Mouse (Mus musculus) E14TG2a.4 (cell line): ENCODE data around the gene Abca4.

Experiments used
- H3K27me3 ChIP-seq: 2 replicates; pipeline ENCODE4 v1.6.1; 2014; ENCODE audit warnings: low read length, control low read depth; ENCODE audit not compliant: insufficient read depth
- H3K36me3 ChIP-seq: 2 replicates; pipeline ENCODE4 v1.6.1; 2014; ENCODE audit warnings: low read length, control low read depth; ENCODE audit not compliant: insufficient read depth
- H3K4me1 ChIP-seq: replicated peaks from 2 replicates; pipeline ENCODE4 v1.6.1; 2014; ENCODE audit warnings: low read depth, low read length, control low read depth
- H3K4me3 ChIP-seq: replicated peaks from 2 replicates; pipeline ENCODE4 v1.5.1; 2014; ENCODE audit warnings: mild to moderate bottlenecking, low read length
- H3K9me3 ChIP-seq: 2 replicates; pipeline ENCODE4 v1.6.1; 2014; ENCODE audit warnings: low read length, control low read depth
- CTCF ChIP-seq: conservative IDR thresholded peaks from 2 replicates; pipeline ENCODE4 v1.5.1; 2014; ENCODE audit warnings: low read length
- NANOG ChIP-seq: IDR thresholded peaks from 2 replicates; pipeline ENCODE4 v1.6.1; 2014; ENCODE audit warnings: borderline replicate concordance, low read length, mixed read lengths
- POU5F1 ChIP-seq: IDR thresholded peaks from 2 replicates; pipeline ENCODE4 v1.6.1; 2014; ENCODE audit warnings: low read length, borderline replicate concordance

The Abca4 gene

DNA sequence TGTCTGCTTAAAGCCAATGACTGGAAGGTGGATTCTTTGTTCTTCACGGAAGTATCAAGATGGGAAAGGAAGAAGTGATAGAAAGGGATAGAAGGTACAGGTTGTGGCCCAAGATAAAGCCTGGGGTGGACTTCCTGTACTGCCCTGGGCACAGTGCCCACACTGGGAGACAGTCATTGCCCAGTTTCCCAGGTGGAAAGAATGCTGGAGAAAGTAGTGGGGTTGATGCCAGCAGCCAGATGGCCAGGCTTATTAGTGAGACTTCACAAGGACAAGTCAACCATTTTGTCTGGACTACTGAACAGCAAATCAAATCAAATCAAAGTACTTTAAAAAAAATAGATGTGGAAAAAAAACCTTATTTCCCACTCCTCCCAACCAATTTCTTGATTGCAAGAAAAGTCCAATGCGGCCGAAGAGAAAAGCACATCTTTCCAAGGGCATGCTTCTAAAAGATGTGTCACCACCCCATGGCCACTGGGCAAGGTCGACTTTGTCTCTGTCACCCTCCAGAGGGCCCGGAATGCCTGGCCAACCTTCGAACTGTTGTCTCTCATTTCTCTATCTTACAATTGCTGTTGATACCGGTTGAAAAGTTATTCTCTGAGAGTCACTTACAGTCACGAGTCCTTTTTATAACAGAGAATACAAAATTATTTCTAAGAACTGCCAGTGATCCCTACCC is 132.6 kb downstream of the Abca4 start:
- H3K27me3 ChIP-seq = no peaks in the 10 kb centered on the region
- no peak overlapping the region for H3K4me3 ChIP-seq
- no peak for TF ChIP-seq CTCF
- no peak for TF ChIP-seq NANOG
- TF ChIP-seq POU5F1 = no peak
- no peaks in the 10 kb centered on the region for H3K4me1 ChIP-seq
- no peaks in the 10 kb centered on the region for H3K36me3 ChIP-seq
- no peaks in the 10 kb centered on the region for H3K9me3 ChIP-seq

DNA sequence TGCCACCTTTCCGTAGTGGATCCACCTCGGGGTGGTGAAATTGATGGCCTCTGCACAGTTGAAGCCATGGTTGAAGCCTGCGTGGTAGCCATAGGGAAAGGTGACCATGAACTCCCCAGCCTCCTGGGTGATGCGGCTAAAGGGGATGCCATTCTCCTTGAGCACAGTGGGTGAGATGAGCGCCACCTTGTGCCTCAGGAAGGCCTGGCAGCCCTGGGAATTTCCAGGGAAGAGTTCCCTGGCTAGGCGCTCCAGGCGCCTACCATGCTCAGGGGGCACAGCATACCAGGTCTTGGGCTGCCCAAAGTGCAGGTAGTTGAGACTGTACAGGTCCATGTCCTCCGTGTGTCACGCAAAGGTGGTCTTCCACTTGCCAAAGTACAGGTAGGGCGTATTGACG is 139.9 kb downstream of the Abca4 start:
- peaks cover 12% of the 10 kb centered on the region for H3K27me3 ChIP-seq
- peaks cover 21% of the 10 kb centered on the region for H3K4me1 ChIP-seq
- no peaks in the 10 kb centered on the region for H3K36me3 ChIP-seq
- H3K4me3 ChIP-seq = peak overlapping the region; percentile 46
- TF ChIP-seq NANOG (no peak), POU5F1 (no peak), CTCF (peak; percentile 68)
- no peaks in the 10 kb centered on the region for H3K9me3 ChIP-seq

DNA sequence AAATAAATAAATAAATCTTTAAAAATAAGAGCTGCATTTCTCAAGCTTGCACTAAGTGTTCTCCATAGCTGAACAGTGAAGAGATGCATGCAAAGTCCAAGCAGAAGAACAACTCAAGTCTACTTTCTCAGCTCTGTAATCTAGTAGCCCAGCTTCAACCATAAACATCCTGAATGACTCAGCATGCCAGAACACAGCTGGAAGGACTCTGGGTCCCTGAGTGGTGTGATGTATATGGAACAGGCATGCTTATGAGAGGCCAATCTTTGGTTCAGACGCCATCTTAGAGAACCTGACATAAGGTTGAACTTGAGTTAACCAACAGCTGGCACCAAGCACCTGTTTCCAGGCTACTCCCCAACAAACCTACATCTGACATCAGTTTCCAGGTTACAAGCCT is 142.7 kb downstream of the Abca4 start:
- no peaks in the 10 kb centered on the region for H3K9me3 ChIP-seq
- no peaks in the 10 kb centered on the region for H3K36me3 ChIP-seq
- peaks cover 21% of the 10 kb centered on the region for H3K4me1 ChIP-seq
- peaks cover 12% of the 10 kb centered on the region for H3K27me3 ChIP-seq
- no peak overlapping the region for H3K4me3 ChIP-seq
- no peak for TF ChIP-seq POU5F1

DNA sequence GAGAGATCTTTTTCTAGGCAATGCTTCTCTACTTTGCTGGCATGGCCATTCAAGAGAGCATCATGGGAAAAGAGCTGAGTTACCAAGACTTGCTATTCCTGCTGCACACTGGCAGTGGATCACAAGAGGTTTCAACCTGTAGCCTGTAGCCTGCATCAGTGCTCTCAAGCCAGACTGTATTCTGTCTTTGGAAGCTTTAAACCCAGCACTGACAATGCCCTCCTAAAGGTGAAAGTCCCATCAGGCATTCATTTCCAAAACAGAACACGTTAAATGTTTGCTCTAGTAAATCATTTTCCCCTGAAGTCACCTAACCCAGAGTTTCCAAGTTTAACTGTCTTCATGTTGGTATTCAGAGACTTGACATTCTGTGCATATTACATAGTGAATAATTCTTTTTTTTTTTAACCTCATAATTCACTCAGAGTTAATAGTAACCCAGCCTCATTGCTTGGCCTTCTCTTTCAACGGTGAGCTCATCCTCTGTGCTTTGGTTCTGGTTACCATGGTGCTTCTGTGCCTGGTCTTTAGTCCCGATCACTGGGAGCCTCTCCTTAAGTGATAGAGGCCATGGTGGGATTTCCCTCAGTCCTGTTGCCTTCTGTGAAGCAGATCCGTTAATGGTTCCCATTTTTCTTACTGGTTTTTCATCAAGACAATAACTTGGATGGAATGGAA is 152.5 kb downstream of the Abca4 start:
- no peak overlapping the region for H3K4me3 ChIP-seq
- no peaks in the 10 kb centered on the region for H3K36me3 ChIP-seq
- no peaks in the 10 kb centered on the region for H3K27me3 ChIP-seq
- H3K9me3 ChIP-seq = no peaks in the 10 kb centered on the region
- peaks cover 19% of the 10 kb centered on the region for H3K4me1 ChIP-seq
- TF ChIP-seq NANOG (no peak), POU5F1 (no peak), CTCF (no peak)

DNA sequence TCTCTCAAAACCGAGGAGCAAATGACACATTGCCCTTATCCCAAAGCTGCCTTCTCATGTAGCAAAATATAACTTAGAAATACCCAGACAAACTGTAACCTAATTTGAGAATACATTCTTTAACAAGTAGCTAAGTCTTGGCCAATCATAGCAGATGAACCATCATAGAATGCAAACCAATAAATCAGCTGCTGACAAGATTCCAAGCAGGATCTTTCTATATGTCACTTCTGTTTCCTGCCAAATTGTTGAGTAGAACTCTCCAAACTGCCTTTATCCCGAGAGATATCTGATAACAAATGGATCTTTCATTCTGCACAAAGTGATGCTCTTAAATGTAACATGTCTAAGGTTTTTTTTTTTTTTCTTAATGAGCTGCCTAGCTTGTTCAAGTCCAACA is 154.3 kb downstream of the Abca4 start:
- TF ChIP-seq POU5F1 (no peak), NANOG (no peak), CTCF (no peak)
- Histone ChIP-seq H3K4me1 (peaks cover 31% of the 10 kb centered on the region), H3K27me3 (no peaks in the 10 kb centered on the region), H3K4me3 (no peak overlapping the region), H3K9me3 (no peaks in the 10 kb centered on the region), H3K36me3 (no peaks in the 10 kb centered on the region)

DNA sequence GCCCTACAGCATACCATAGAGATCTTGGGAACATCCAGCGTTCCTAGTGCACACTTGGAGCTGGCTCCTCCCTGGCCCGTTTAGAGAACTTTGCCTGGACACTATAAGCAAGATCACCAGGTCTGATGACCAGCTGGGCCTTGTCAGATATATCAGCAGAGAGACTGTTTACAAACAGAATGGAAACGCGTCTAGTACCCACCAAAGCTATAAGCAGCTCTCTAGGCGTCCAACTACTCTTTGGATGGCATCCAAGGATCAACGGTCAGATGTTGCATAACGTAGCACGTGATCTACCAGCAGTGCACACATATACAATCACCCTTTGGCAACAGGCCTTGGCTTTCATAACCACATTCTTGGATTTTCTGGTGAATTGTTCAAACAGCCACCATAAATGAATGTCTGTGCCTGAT is 154.7 kb downstream of the Abca4 start:
- H3K27me3 ChIP-seq = no peaks in the 10 kb centered on the region
- no peaks in the 10 kb centered on the region for H3K36me3 ChIP-seq
- no peaks in the 10 kb centered on the region for H3K9me3 ChIP-seq
- TF ChIP-seq CTCF = no peak
- TF ChIP-seq POU5F1 = no peak
- TF ChIP-seq NANOG = no peak
- H3K4me1 ChIP-seq = peaks cover 31% of the 10 kb centered on the region
- H3K4me3 ChIP-seq = no peak overlapping the region

DNA sequence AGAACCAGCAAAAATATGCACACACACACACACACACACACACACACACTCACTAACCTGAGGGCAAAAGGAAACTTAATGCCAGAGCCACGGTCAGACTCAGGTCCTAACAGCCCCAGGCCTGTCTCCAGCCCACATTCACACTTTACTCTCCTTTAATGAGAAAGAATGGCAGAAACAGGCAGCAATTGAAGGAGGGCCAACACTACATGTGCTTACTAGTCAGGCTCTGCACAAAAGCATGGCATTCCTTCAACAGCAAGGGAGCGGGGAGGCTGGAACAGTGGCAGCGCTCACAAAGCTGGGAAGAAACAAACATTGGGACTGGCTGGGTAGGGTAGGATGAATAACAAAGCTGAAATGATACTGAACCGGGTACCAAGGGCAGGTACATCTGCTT is 155.4 kb downstream of the Abca4 start:
- no peak for TF ChIP-seq CTCF
- no peak for TF ChIP-seq NANOG
- TF ChIP-seq POU5F1 = no peak
- Histone ChIP-seq H3K27me3 (no peaks in the 10 kb centered on the region), H3K9me3 (no peaks in the 10 kb centered on the region), H3K4me3 (no peak overlapping the region), H3K36me3 (no peaks in the 10 kb centered on the region), H3K4me1 (peaks cover 31% of the 10 kb centered on the region)

DNA sequence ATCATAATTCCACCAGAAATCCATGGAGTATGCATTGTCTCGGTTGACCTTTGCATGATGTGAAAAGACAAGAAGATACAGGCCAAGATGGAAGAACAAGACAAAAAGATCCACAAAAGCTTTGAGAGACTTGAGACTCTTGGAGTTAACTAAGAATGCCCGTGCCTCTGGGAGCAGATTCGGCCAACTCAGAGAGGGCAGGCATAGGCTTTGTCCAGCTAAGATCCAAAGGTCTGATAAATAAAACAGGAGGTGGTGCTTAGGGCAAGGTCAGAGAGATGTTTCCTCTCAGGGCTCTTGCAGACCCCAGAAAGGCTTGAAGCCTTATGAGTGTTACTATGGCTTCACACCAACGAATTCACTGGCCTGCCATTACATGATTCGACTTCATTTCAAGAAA is 155.8 kb downstream of the Abca4 start:
- Histone ChIP-seq H3K4me1 (peaks cover 31% of the 10 kb centered on the region), H3K36me3 (no peaks in the 10 kb centered on the region), H3K27me3 (no peaks in the 10 kb centered on the region), H3K9me3 (no peaks in the 10 kb centered on the region), H3K4me3 (no peak overlapping the region)
- TF ChIP-seq NANOG = no peak
- no peak for TF ChIP-seq POU5F1
- TF ChIP-seq CTCF = no peak

DNA sequence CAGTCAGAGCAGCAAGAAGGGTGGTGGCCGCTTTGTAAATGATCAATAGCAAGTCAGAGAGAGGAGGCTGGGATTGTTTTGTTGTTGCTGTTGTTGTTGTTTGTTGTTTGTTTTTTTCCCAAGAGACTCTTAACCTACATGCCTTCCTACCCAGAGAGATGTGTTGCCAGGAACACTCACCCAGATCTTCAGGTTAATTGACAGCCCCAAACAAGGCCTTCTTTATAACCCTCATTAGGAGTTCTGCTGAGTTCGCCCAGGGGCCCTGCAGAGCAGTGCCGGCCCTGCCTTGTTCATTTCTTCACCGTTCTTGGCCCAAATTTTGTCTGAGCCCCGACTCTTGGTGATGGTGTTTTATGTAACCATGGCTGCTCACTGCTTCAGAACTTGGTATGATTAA is 156.2 kb downstream of the Abca4 start:
- H3K27me3 ChIP-seq = no peaks in the 10 kb centered on the region

More for the DNA sequence above, 156.2 kb downstream of the Abca4 start:
- no peak for TF ChIP-seq NANOG
- no peak for TF ChIP-seq CTCF
- Histone ChIP-seq H3K36me3 (no peaks in the 10 kb centered on the region), H3K4me3 (no peak overlapping the region), H3K4me1 (peaks cover 31% of the 10 kb centered on the region), H3K9me3 (no peaks in the 10 kb centered on the region)
